Mouse (Mus musculus) gastrocnemius, adult 2 months (tissue): ENCODE results near the gene Med7. TPM values are rescaled to one million over a fixed set of nuclear protein-coding genes. Genes with fewer than 3 reads are reported as not detected.

ENCODE experiments used
- DNase-seq: peaks from one replicate; pipeline ENCODE4 v3.0.0; 2022
- H3K27ac ChIP-seq: fragments of 200-600 bp; 2 replicates; pipeline ENCODE4 v1.8.1; 2022; ENCODE audit warnings: mild to moderate bottlenecking
- H3K4me3 ChIP-seq: fragments of 200-600 bp; 2 replicates; pipeline ENCODE4 v1.8.1; 2022; ENCODE audit warnings: mild to moderate bottlenecking, moderate library complexity
- CTCF ChIP-seq: fragments of 200-600 bp; IDR thresholded peaks from 2 replicates; pipeline ENCODE4 v1.8.1; 2022; ENCODE audit warnings: antibody characterized with exemption, mild to moderate bottlenecking, moderate library complexity
- intact Hi-C: fragments of 180-260 bp; cut with DNase I; formaldehyde crosslinking; loops from one replicate; pipeline ENCODE4 v1.15.1; 2025
- long read RNA-seq, 2 experiments: library from polyadenylated mRNA; stranded (forward); transcript quantifications; one replicate each; pipeline ENCODE4 v2.0.0; 2021
- total RNA-seq, 2 experiments: library from RNA; stranded (reverse); gene quantifications; 2 replicates each; pipeline ENCODE4 v1.2.3; 2021

Gene Med7
- total RNA-seq = 10 to 100 TPM; 14.5 to 20.0 TPM
- long read RNA-seq, experiment 1, transcript Med7-203 (3 exons, 2,547 nt) = major isoform, 7 of 17 reads
- long read RNA-seq, experiment 1, partial matches to known transcripts = 0 of 17 reads
- long read RNA-seq, experiment 1, other reads (novel, unspliced or antisense) = 2 of 17 reads
- long read RNA-seq, experiment 2, transcript Med7-203 (3 exons, 2,547 nt) = major isoform, 5 of 14 reads
- long read RNA-seq, experiment 2, partial matches to known transcripts = 0 of 14 reads
- long read RNA-seq, experiment 2, other reads (novel, unspliced or antisense) = 2 of 14 reads

GRCm38 (mm10) chr11:46436760-46437458 is at the start of gene Med7:
Med7 (plus strand) TSS chr11:46436925.
- intact Hi-C loops = loop anchor here (10.0 kb wide), 1 partner anchor 492 kb away; the partner anchor contains the start of gene Lsm11
- peak; percentile 96 for DNase-seq
- Histone ChIP-seq H3K27ac (peak within 1 kb of the TSS; percentile 99), H3K4me3 (peak within 1 kb of the TSS; percentile 100)
- no peak for TF ChIP-seq CTCF

- no peak for DNase-seq
- intact Hi-C loops = no loop called here
- Histone ChIP-seq H3K4me3 (no peak overlapping the region), H3K27ac (no peak overlapping the region)
- no peak for TF ChIP-seq CTCF
Measured at GRCm38 (mm10) chr11:46387061-46387460, 49.7 kb upstream of the Med7 start.

- intact Hi-C loops = no loop called here
- H3K4me3 ChIP-seq = no peak overlapping the region
- no peak for DNase-seq
- H3K27ac ChIP-seq = no peak overlapping the region
- no peak for TF ChIP-seq CTCF
Measured at GRCm38 (mm10) chr11:46388438-46388837, 48.3 kb upstream of the Med7 start.

- Histone ChIP-seq H3K27ac (no peak within 1 kb of the TSS), H3K4me3 (no peak within 1 kb of the TSS)
- DNase-seq = no peak
- no peak for TF ChIP-seq CTCF
- intact Hi-C loops = no loop called here
Measured at GRCm38 (mm10) chr11:46389336-46390117, 47.2 kb upstream of the Med7 start, which contains the start of gene Itk. Itk (minus strand) TSS chr11:46389515.

- intact Hi-C loops = no loop called here
- TF ChIP-seq CTCF = no peak
- Histone ChIP-seq H3K4me3 (no peak overlapping the region), H3K27ac (no peak overlapping the region)
- DNase-seq = no peak
Measured at GRCm38 (mm10) chr11:46390621-46391020, 46.1 kb upstream of the Med7 start.

GRCm38 (mm10) chr11:46392890-46393289 is 43.8 kb upstream of the Med7 start:
- Histone ChIP-seq H3K27ac (no peak overlapping the region), H3K4me3 (no peak overlapping the region)
- intact Hi-C loops = no loop called here
- TF ChIP-seq CTCF = no peak
- no peak for DNase-seq

- TF ChIP-seq CTCF = no peak
- no peak overlapping the region for H3K4me3 ChIP-seq
- intact Hi-C loops = no loop called here
Measured at GRCm38 (mm10) chr11:46393413-46393812, 43.3 kb upstream of the Med7 start.

GRCm38 (mm10) chr11:46395088-46395487 is 41.6 kb upstream of the Med7 start:
- TF ChIP-seq CTCF = no peak
- no peak for DNase-seq
- Histone ChIP-seq H3K27ac (no peak overlapping the region), H3K4me3 (no peak overlapping the region)
- intact Hi-C loops = no loop called here

More at GRCm38 (mm10) chr11:46393413-46393812, 43.3 kb upstream of the Med7 start:
- no peak overlapping the region for H3K27ac ChIP-seq
- DNase-seq = no peak

- no peak overlapping the region for H3K27ac ChIP-seq
- TF ChIP-seq CTCF = no peak
- no peak for DNase-seq
- H3K4me3 ChIP-seq = no peak overlapping the region
- intact Hi-C loops = no loop called here
Measured at GRCm38 (mm10) chr11:46395698-46396097, 41.0 kb upstream of the Med7 start.

- Histone ChIP-seq H3K27ac (no peak within 1 kb of the TSS), H3K4me3 (no peak within 1 kb of the TSS)
- intact Hi-C loops = no loop called here
- no peak for DNase-seq
- no peak for TF ChIP-seq CTCF
Measured at GRCm38 (mm10) chr11:46396167-46396859, 40.4 kb upstream of the Med7 start, which contains the start of gene Fam71b. Fam71b (plus strand) TSS chr11:46396559.

- no peak overlapping the region for H3K27ac ChIP-seq
- intact Hi-C loops = no loop called here
- DNase-seq = no peak
- H3K4me3 ChIP-seq = no peak overlapping the region
- no peak for TF ChIP-seq CTCF
Measured at GRCm38 (mm10) chr11:46396860-46397179, 39.9 kb upstream of the Med7 start.

GRCm38 (mm10) chr11:46397900-46398299 is 38.8 kb upstream of the Med7 start:
- DNase-seq = no peak
- TF ChIP-seq CTCF = no peak
- intact Hi-C loops = no loop called here
- H3K27ac ChIP-seq = no peak overlapping the region
- H3K4me3 ChIP-seq = no peak overlapping the region

- Histone ChIP-seq H3K27ac (no peak overlapping the region), H3K4me3 (no peak overlapping the region)
- no peak for DNase-seq
- intact Hi-C loops = no loop called here
- TF ChIP-seq CTCF = no peak
Measured at GRCm38 (mm10) chr11:46398473-46398872, 38.3 kb upstream of the Med7 start.
